Mouse (Mus musculus) ES-E14 (cell line): ENCODE measurements around the gene Lgi1.

Experiments used
- CHD2 ChIP-seq: IDR thresholded peaks from 2 replicates; pipeline ENCODE4 v1.6.1; 2014; ENCODE audit warnings: mild to moderate bottlenecking, low read depth, low read length, inconsistent platforms
- MAFK ChIP-seq: IDR thresholded peaks from 2 replicates; pipeline ENCODE4 v1.6.1; 2014; ENCODE audit warnings: mild to moderate bottlenecking, low read depth, low read length, inconsistent platforms; ENCODE audit not compliant: insufficient read depth
- ZNF384 ChIP-seq: IDR thresholded peaks from 2 replicates; pipeline ENCODE4 v1.6.1; 2012; ENCODE audit warnings: low read depth, low read length, inconsistent platforms

DNA sequence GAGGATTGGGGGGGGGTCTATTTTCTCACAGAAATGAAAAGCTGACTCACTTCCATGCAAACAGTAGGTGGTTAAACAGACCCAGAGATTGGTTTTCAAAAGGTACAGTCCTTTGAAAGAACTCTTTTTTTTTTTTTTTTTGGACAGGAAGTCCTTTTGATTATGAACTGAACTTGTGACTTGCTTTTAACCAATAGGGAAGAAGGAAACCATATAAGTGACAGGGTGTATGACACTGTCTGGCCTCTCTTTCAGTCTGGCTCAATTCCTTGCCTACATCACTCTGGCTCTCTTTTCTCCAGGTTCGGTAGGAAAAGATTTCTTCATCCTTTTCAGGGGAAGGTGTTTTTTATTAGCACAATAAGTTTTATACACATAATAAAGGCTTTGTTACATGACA lies 95.0 kb downstream of the Lgi1 start:
- TF ChIP-seq MAFK, result no peak
- no peak for TF ChIP-seq ZNF384
- TF ChIP-seq CHD2, result no peak
